Mouse (Mus musculus): ENCODE results near the gene Lhx8. TPM values are rescaled to one million over a fixed set of nuclear protein-coding genes. Genes with fewer than 3 reads are reported as not detected.

Gene Lhx8
- polyA plus RNA-seq, 1 experiment from 2014 or later = 19.8 TPM

DNA sequence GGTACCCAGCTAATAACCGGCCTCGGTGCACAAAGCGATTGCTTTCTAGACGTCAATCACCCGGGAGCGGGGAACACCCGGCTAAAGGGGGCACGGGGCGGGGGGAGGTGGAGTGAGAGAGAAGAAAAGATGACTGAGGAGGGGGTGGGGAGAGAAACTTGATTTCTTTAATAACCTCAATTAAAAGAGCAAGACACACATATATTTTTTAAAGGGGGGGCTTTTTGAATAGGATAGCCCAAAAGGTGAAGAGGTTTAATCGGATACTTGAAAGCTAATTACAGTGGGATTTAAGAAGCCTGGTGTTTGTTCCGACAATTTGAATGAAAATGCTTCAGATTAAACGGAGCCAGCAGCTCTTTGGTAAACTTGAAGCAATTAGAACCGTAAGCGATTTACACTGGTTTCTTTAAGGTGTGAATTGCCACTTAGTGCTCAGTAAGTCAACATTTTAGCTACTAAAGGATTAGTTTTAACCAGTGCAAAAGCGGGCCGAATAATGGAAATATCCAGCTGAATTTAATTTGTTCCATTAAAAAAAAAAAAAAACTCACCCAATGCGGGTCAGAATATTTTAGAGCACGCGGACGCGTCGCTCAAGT is 1.6 kb downstream of the Lhx8 start:
- Histone ChIP-seq H3K4me2 (ENCODE audit: low read depth, low read length, severe bottlenecking) (peak overlapping the region; percentile 88), H3K9ac (ENCODE audit: low read length) (peak overlapping the region; percentile 47), H3K4me3 (ENCODE audit: low read depth, low read length) (peak overlapping the region; percentile 41), H3K4me1 (replicated peaks; ENCODE audit: control insufficient read depth, insufficient read depth, low read length) (peaks cover 27% of the 10 kb centered on the region), H3K36me3 (ENCODE audit: control insufficient read depth, insufficient read depth, low read length) (no peaks in the 10 kb centered on the region), H3K9me3 (ENCODE audit: control insufficient read depth, low read length) (no peaks in the 10 kb centered on the region), H3K27me3 (ENCODE audit: control insufficient read depth, insufficient read depth, low read length) (peaks cover 77% of the 10 kb centered on the region), H3K27ac (ENCODE audit: low read depth, low read length) (no peak overlapping the region)
- no peak for DNase-seq (ENCODE audit: low spot score)
- 0% methylated on average over 21 of the region's 22 CpGs for WGBS
- ATAC-seq (replicated peaks; ENCODE audit: low FRiP score) = no peak; the same call in 1 of the 2 replicates

DNA sequence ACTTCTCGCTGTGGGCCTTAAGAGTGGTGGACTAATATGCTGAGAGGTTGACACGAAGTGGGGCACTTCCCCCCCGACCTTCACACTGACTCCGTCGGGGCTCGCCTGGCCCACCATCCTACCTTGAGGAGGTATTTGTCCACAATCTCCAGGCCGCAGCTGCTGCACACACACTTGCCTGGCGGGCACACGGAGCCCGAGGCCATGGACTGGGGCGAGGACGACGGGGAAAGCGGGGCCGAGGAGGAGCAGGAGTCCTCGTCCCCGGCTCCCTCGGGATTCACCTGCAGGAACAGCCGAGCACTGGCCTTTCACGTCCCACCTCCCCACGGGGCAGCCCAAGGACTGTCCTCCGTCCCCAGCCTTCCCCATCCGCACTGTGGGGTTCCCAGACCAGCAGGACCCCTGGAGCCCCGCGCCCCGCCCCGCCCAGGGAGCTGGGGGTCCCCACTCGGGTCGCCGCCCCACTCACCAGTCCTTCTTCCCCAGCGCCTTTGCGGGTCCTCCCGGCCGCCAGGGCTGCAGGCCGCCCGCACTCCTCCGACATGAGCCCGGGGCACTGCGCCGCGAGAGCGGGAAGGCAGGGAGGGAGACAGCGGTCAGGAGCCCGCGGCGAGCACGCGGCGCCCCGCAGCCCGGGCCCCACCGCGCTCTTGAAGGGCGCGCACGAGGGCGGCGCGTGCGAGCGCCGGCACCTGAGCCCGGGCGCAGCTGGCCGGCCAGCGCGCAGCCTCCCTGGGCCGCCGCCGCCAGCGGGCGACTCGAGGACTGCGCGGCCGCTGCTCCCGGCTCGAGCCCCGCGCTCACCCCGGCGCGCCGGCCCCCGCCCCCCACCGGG is 2.4 kb downstream of the Lhx8 start:
- peak overlapping the region; percentile 88 for H3K4me2 ChIP-seq (ENCODE audit: low read depth, low read length, severe bottlenecking)
- 0 out of 2 replicates have a peak overlapping the region, but pooled peaks have one; percentile 27 for H3K27ac ChIP-seq (ENCODE audit: low read depth, low read length)
- peak overlapping the region; percentile 47 for H3K9ac ChIP-seq (ENCODE audit: low read length)
- peaks cover 73% of the 10 kb centered on the region for H3K27me3 ChIP-seq (ENCODE audit: control insufficient read depth, insufficient read depth, low read length)
- H3K4me1 ChIP-seq (replicated peaks; ENCODE audit: control insufficient read depth, insufficient read depth, low read length) = peaks cover 27% of the 10 kb centered on the region
- no peaks in the 10 kb centered on the region for H3K36me3 ChIP-seq (ENCODE audit: control insufficient read depth, insufficient read depth, low read length)
- WGBS = 1% methylated on average over 65 of the region's 86 CpGs
- ATAC-seq (replicated peaks; ENCODE audit: low FRiP score) = peak; percentile 87
- H3K9me3 ChIP-seq (ENCODE audit: control insufficient read depth, low read length) = no peaks in the 10 kb centered on the region
- peak; percentile 85 for DNase-seq (ENCODE audit: low spot score)
- peak overlapping the region; percentile 41 for H3K4me3 ChIP-seq (ENCODE audit: low read depth, low read length)

DNA sequence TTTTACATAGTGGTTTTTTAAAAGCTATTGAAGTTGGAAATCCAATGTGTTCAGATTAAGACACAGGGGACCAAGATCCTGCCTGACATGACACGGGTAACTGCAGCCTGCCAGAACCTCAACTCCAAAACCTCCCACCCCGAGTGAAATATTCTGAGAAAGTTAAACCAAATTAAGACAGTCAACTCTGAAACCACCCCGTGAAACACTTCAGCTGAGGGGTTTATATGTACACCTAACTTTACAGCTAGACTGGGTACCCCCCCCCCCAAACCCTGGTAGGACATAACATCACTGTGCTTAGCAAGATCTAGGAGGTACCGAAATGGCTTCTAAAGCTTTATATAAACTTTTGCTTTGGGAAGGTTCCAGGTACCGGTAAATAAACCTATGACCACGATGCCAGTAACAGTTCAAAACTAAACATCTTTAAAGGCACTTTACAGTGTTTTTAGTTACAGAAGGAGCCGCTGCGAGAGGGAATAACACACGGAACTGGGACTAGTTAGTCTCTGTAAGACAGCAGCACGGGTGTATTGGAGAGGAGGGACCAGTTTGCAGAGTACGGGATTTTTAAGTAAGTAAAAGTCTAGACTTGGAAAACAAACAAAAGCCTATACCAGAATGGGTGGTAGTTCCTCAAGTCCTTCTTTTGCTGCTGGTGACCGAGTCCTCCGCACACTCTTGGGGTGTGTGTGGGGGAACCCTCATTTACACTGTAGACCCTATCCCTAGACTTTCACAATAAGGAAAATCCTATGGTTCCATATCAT is 3.2 kb downstream of the Lhx8 start:
- 1% methylated on average over 13 of the region's 13 CpGs for WGBS
- Histone ChIP-seq H3K36me3 (ENCODE audit: control insufficient read depth, insufficient read depth, low read length) (no peaks in the 10 kb centered on the region), H3K9ac (ENCODE audit: low read length) (no peak overlapping the region), H3K4me1 (replicated peaks; ENCODE audit: control insufficient read depth, insufficient read depth, low read length) (peaks cover 24% of the 10 kb centered on the region), H3K9me3 (ENCODE audit: control insufficient read depth, low read length) (no peaks in the 10 kb centered on the region), H3K27me3 (ENCODE audit: control insufficient read depth, insufficient read depth, low read length) (peaks cover 65% of the 10 kb centered on the region), H3K4me3 (ENCODE audit: low read depth, low read length) (no peak overlapping the region; the same call in 1 of the 2 replicates), H3K4me2 (ENCODE audit: low read depth, low read length, severe bottlenecking) (peak overlapping the region; percentile 88; the same call in 1 of the 2 replicates), H3K27ac (ENCODE audit: low read depth, low read length) (no peak overlapping the region)
- DNase-seq (ENCODE audit: low spot score) = peak; percentile 53
- no peak for ATAC-seq (replicated peaks; ENCODE audit: low FRiP score)

DNA sequence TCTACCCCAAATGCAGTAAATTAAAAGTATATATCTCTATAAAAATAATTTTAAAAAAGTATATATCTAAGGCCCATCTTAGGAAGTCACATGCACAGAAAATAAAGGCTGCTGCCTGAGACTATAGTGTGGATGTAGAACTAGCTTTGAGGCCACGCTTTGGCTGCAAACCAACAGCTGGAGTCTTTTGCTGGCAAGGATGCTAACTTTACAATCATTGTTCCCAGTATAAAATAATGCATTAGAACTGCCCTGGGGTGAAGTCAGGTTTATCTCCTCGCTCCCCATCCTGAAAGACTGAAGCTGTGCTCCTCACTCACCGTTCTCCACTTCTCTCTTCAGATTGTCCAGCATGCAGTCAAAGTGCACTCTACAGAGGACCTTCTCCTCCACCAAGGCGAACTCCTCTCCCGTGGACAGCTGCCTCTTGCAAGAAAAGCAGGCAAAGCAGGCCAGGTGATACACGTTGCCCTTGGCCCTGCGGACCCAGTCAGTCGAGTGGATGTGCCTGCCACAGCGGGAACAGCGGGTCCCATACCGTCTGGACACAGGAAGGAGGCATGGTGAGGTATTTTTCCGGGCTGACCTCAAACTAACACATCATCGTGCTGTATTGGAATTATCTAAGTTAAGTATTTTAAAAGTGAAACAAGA is 8.4 kb downstream of the Lhx8 start:
- DNase-seq (ENCODE audit: low spot score) (peak; percentile 52), ATAC-seq (replicated peaks; ENCODE audit: low FRiP score) (no peak)
- WGBS = 78% methylated on average over 13 of the region's 13 CpGs
- H3K27ac ChIP-seq (ENCODE audit: low read depth, low read length) = no peak overlapping the region
- H3K9me3 ChIP-seq (ENCODE audit: control insufficient read depth, low read length) = no peaks in the 10 kb centered on the region
- H3K4me1 ChIP-seq (replicated peaks; ENCODE audit: control insufficient read depth, insufficient read depth, low read length) = no peaks in the 10 kb centered on the region
- H3K27me3 ChIP-seq (ENCODE audit: control insufficient read depth, insufficient read depth, low read length) = peaks cover 25% of the 10 kb centered on the region
- no peaks in the 10 kb centered on the region for H3K36me3 ChIP-seq (ENCODE audit: control insufficient read depth, insufficient read depth, low read length)
- no peak overlapping the region for H3K9ac ChIP-seq (ENCODE audit: low read length)
- no peak overlapping the region for H3K4me2 ChIP-seq (ENCODE audit: low read depth, low read length, severe bottlenecking)
- no peak overlapping the region for H3K4me3 ChIP-seq (ENCODE audit: low read depth, low read length)

DNA sequence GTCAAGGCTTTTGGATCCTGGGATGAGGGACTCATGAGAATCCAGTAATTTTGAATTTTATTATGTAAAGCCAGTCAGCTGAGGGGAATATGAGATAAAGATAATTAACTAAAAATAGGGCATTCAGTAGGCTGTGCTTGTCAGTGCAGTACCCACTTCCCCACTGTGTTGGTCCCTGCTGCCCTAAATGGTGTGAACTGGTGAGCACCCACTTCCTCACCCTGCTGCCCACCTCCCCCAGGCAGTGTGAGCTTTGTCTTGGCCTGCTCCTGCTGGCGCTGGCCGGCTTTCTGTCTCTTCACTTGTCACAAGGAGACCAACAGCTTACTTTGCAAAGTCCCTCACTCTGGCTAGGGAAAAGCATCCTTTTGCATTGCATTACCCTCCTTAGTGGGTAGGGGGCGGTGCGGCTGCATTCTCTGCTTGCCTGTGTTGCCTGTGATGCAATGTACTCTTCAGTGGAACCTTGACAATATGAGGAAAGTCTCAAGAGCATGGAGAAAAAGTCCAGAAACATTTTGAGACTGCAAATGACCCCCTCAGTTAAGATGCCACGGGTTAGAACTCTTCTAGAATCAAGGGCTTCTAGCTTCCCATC is 12.7 kb downstream of the Lhx8 start:
- Histone ChIP-seq H3K36me3 (ENCODE audit: control insufficient read depth, insufficient read depth, low read length) (no peaks in the 10 kb centered on the region), H3K4me3 (ENCODE audit: low read depth, low read length) (no peak overlapping the region), H3K27ac (ENCODE audit: low read depth, low read length) (no peak overlapping the region), H3K4me1 (replicated peaks; ENCODE audit: control insufficient read depth, insufficient read depth, low read length) (no peaks in the 10 kb centered on the region), H3K27me3 (ENCODE audit: control insufficient read depth, insufficient read depth, low read length) (no peaks in the 10 kb centered on the region), H3K9ac (ENCODE audit: low read length) (no peak overlapping the region), H3K4me2 (ENCODE audit: low read depth, low read length, severe bottlenecking) (no peak overlapping the region), H3K9me3 (ENCODE audit: control insufficient read depth, low read length) (no peaks in the 10 kb centered on the region)
- ATAC-seq (replicated peaks; ENCODE audit: low FRiP score) (peak; percentile 60; the same call in 1 of the 2 replicates), DNase-seq (ENCODE audit: low spot score) (peak; percentile 77)
- 15% methylated on average over 5 of the region's 5 CpGs for WGBS

DNA sequence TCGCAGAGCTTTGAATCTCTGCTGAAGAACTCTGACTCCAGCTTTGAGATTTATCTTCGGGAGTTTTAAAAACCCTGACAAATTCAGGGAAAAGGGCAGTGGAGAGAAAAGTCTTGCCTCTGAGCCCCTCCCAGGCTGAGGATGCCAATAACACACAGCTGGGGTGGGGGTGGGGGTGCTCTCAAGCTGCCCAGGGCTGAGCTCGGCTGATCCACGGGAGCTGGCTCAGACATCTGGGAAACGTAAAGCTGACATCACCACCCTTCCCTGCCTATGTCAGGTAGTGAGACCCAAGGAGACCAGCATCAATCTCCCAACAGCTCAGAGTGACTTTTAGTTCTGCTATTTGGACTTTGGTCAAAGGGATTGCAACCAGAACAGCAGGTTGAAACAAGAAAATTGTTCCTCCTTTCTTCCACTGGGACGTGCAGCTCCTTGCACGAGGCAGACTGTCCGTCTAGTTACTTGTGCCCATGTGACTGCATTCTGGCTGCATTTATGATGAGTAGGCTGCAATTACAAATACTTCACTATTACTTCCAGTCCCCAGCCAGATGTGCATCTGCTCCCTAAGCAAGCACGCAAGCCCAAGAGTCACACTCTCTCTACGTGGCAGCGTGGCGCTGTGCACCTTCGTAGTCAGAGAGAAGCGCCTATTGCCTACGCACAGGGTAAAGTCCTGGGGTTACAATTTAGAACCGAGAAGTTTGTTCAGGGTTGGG is 25.1 kb downstream of the Lhx8 start:
- no peak for ATAC-seq (replicated peaks; ENCODE audit: low FRiP score)
- no peaks in the 10 kb centered on the region for H3K9me3 ChIP-seq (ENCODE audit: control insufficient read depth, low read length)
- H3K27ac ChIP-seq (ENCODE audit: low read depth, low read length) = no peak overlapping the region
- H3K9ac ChIP-seq (ENCODE audit: low read length) = no peak overlapping the region
- H3K36me3 ChIP-seq (ENCODE audit: control insufficient read depth, insufficient read depth, low read length) = no peaks in the 10 kb centered on the region
- H3K4me1 ChIP-seq (replicated peaks; ENCODE audit: control insufficient read depth, insufficient read depth, low read length) = no peaks in the 10 kb centered on the region
- no peaks in the 10 kb centered on the region for H3K27me3 ChIP-seq (ENCODE audit: control insufficient read depth, insufficient read depth, low read length)
- 76% methylated on average over 16 of the region's 16 CpGs for WGBS
- no peak overlapping the region for H3K4me2 ChIP-seq (ENCODE audit: low read depth, low read length, severe bottlenecking)
- DNase-seq (ENCODE audit: low spot score) = no peak
- H3K4me3 ChIP-seq (ENCODE audit: low read depth, low read length) = no peak overlapping the region

DNA sequence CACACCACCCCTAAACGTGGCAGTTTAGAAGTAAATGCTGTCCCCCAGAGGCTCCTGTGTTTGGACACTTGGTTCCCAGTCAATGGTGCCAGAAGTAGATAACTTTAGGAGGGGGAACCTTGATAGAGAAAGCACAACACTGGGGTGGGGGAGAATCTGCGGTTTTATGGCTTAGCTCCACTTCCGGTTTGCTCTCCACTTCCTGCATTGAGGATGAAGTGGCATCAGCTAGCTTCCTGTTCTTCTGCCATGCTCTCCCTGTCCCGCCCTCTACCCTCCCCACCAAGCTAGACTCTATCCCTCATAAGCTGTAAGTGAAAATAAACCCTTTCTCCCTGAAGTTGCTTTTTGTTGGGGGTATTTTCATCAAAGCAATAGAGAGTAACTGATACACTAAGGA is 29.4 kb downstream of the Lhx8 start:
- Histone ChIP-seq H3K27ac (ENCODE audit: low read depth, low read length) (no peak overlapping the region), H3K27me3 (ENCODE audit: control insufficient read depth, insufficient read depth, low read length) (no peaks in the 10 kb centered on the region), H3K4me2 (ENCODE audit: low read depth, low read length, severe bottlenecking) (no peak overlapping the region), H3K4me3 (ENCODE audit: low read depth, low read length) (no peak overlapping the region), H3K9ac (ENCODE audit: low read length) (no peak overlapping the region), H3K9me3 (ENCODE audit: control insufficient read depth, low read length) (no peaks in the 10 kb centered on the region), H3K4me1 (replicated peaks; ENCODE audit: control insufficient read depth, insufficient read depth, low read length) (no peaks in the 10 kb centered on the region), H3K36me3 (ENCODE audit: control insufficient read depth, insufficient read depth, low read length) (no peaks in the 10 kb centered on the region)
- DNase-seq (ENCODE audit: low spot score) = no peak
- ATAC-seq (replicated peaks; ENCODE audit: low FRiP score) = no peak
- 92% methylated on average over 4 of the region's 4 CpGs for WGBS
